Mouse (Mus musculus): ENCODE measurements around the gene Cd200r1. TPM values are rescaled to one million over a fixed set of nuclear protein-coding genes. Genes with fewer than 3 reads are reported as not detected.

Cd200r1 gene
- polyA plus RNA-seq (2012; rRNA removed): 0.18 and 0.24 TPM in 2 replicates

DNA sequence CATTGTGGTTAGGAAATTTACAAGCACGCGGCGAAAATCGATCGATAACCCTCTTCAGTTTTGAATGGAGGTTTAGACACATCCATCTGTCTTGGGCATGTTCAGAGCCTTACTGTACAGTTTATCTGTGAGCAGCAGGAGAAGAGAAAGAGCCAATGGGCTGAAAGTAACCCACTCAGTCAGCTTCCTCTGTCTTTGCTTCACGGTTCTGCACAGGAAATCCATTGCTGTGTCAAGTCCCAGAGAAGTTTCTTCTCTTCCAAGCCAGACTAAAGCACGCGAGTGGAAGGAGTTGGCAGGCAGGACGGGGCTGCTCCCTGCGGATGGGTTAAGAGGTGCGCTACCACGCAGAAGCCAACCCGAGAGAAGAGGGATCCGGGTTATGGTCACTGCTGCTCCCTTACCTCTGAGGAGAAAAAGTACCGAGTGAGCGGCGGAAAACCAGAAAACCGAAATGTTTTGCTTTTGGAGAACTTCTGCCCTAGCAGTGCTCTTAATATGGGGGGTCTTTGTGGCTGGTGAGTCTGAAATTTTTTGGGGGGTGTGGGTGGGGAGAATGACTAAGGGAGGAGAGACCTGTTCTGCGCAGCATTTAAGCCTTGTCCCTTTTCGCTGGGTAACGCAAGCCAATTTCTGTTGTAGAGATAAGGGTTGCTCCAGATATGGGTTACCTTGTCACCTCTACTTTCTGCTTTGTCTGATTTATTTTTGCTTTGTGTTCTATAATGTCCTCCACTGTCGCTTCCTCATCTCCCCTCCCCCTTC lies at the start of gene Cd200r1:
TSS of gene Cd200r1 (plus strand) at position 182 of the 765 bp plus-strand sequence.
- 69% methylated on average over 22 of the region's 22 CpGs for WGBS
- TF ChIP-seq CTCF (IDR thresholded peaks at IDR 0.05; ENCODE audit: borderline replicate concordance, insufficient read depth, low read depth, low read length): no peak
- TF ChIP-seq POLR2A (IDR thresholded peaks at IDR 0.05; ENCODE audit: borderline replicate concordance, insufficient read depth, low read length): no peak
- Histone ChIP-seq H3K4me3 (replicated peaks; ENCODE audit: insufficient read depth, low read depth, low read length) (no peak within 1 kb of the TSS), H3K27me3 (ENCODE audit: control insufficient read depth, insufficient read depth, low read length) (no peaks in the 10 kb centered on the region), H3K27ac (ENCODE audit: insufficient read depth, low read length) (no peak within 1 kb of the TSS), H3K4me1 (ENCODE audit: control insufficient read depth, insufficient read depth, low read length) (no peaks in the 10 kb centered on the region)
- DNase-seq: no peak

DNA sequence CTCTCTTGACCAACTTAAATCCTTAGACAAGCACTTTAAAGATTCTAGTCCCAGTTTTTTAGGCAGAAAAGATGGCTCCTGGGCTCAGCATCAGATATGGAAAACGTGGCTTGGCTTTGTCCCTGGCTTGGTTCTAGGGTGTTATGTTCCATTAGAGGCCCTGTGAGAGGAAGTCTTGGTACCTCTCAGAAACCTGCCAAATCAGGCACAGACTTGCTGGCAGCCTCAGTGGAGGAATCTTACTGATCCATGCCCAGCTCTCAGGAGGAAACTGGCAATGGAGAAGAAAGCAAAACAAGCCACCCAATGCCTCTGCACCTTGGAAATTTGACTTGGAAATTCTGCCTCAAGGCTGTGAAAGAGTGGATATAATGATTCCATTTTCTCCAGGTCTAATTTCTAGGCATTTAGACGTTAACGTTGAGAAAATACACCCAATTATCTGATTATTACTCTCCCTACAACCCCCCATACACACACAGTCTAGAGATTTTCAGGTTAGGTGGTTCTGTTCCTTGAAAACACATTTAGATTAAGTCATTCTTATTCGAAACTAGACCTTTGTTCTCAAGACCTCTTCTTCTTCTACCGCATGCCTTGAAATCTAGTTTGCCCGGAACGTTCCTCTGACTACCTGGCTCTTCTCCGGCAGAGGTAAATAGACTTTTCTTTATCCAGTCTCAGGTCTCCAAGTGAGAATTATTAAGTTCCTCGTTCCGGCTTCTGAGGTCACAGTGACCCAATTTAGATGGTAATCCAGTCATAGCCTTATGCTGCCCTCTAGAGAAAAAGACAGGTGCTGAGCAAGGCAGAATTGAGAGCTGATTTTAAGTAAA lies 49.0 kb upstream of the Cd200r1 start:
- H3K4me3 ChIP-seq (replicated peaks; ENCODE audit: insufficient read depth, low read depth, low read length): peak overlapping the region; percentile 11
- WGBS: 7% methylated on average over 10 of the region's 10 CpGs
- peak overlapping the region; percentile 76 for H3K27ac ChIP-seq (ENCODE audit: insufficient read depth, low read length)
- peak; percentile 69 to 85 for DNase-seq
- peaks cover 12% of the 10 kb centered on the region; the same call in 1 of the 2 replicates for H3K4me1 ChIP-seq (ENCODE audit: control insufficient read depth, insufficient read depth, low read length)
- H3K27me3 ChIP-seq (ENCODE audit: control insufficient read depth, insufficient read depth, low read length): no peaks in the 10 kb centered on the region
- TF ChIP-seq CTCF (IDR thresholded peaks at IDR 0.05; ENCODE audit: borderline replicate concordance, insufficient read depth, low read depth, low read length) (peak; percentile 43; the same call in 1 of the 2 replicates), POLR2A (IDR thresholded peaks at IDR 0.05; ENCODE audit: borderline replicate concordance, insufficient read depth, low read length) (no peak)

DNA sequence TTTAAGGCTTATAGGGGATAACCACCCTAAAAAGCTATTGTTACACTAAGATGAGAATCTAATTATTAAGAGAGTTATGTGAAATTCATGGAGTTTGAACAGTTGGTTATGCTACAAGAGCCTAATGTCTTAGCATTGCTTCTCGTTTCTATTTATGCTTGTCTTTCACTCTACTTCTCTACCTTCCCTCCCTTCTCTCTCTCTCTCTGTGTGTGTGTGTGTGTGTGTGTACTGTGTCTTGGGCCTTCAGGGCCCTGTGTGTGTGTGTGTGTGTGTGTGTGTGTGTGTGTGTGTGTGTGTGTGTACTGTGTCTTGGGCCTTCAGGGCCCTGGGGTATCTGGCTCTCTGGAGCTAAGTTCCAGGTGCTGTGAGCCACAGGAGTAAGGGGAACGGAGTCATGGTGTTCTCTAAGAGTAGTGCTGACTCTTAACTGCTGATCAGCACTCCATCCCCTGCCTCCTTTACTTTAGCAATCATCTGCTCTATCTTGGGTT lies 48.3 kb upstream of the Cd200r1 start:
- Histone ChIP-seq H3K27ac (ENCODE audit: insufficient read depth, low read length) (peak overlapping the region; percentile 67; the same call in 1 of the 2 replicates), H3K4me3 (replicated peaks; ENCODE audit: insufficient read depth, low read depth, low read length) (no peak overlapping the region), H3K4me1 (ENCODE audit: control insufficient read depth, insufficient read depth, low read length) (peaks cover 12% of the 10 kb centered on the region; the same call in 1 of the 2 replicates), H3K27me3 (ENCODE audit: control insufficient read depth, insufficient read depth, low read length) (no peaks in the 10 kb centered on the region)
- no peak for DNase-seq
- TF ChIP-seq POLR2A (IDR thresholded peaks at IDR 0.05; ENCODE audit: borderline replicate concordance, insufficient read depth, low read length) (no peak), CTCF (IDR thresholded peaks at IDR 0.05; ENCODE audit: borderline replicate concordance, insufficient read depth, low read depth, low read length) (no peak)
- WGBS: 31% methylated on average over 2 of the region's 2 CpGs

DNA sequence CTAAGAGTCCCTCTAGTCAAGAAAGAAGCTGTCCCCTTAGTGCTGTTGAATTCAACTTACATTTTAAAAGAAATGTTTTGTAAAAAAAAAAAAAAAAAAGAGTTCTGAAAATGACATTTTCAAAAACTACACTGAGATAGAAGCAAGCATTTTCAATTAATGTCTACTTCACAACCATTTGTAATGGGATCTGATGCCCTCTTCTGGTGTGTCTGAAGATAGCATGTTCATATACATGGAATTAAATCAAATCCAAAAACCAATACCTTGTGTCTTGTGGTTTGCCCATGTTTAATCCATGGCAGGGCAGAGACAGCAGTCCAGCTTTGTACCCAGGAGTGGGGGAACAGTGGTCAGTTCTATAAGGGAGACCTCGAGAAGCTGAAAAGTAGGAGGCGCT lies 47.7 kb upstream of the Cd200r1 start:
- Histone ChIP-seq H3K27me3 (ENCODE audit: control insufficient read depth, insufficient read depth, low read length) (no peaks in the 10 kb centered on the region), H3K4me1 (ENCODE audit: control insufficient read depth, insufficient read depth, low read length) (peaks cover 12% of the 10 kb centered on the region; the same call in 1 of the 2 replicates), H3K27ac (ENCODE audit: insufficient read depth, low read length) (no peak overlapping the region), H3K4me3 (replicated peaks; ENCODE audit: insufficient read depth, low read depth, low read length) (no peak overlapping the region)
- WGBS: 72% methylated on average over 2 of the region's 2 CpGs
- DNase-seq: no peak
- TF ChIP-seq CTCF (IDR thresholded peaks at IDR 0.05; ENCODE audit: borderline replicate concordance, insufficient read depth, low read depth, low read length) (peak; percentile 20; the same call in 1 of the 2 replicates), POLR2A (IDR thresholded peaks at IDR 0.05; ENCODE audit: borderline replicate concordance, insufficient read depth, low read length) (no peak)

DNA sequence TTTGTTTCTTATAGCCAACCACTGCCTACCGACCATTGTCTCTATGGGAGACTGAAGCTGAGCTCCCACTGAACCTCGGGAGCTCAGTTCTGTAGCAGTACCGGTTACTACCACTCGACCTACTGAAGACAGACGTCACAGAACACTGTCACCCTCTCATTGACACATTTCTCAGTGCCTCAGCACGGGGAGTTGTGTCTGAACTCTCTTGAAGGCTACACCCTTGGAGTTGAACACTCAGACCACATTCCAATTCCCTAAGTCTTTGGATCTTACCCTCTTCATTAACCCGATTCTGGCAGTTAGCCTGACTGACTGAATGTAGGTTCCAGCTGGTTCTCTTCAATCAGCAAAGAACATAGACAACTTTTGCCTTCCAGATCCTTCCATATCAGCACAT lies 46.2 kb upstream of the Cd200r1 start:
- TF ChIP-seq POLR2A (IDR thresholded peaks at IDR 0.05; ENCODE audit: borderline replicate concordance, insufficient read depth, low read length) (no peak), CTCF (IDR thresholded peaks at IDR 0.05; ENCODE audit: borderline replicate concordance, insufficient read depth, low read depth, low read length) (no peak)
- Histone ChIP-seq H3K4me1 (ENCODE audit: control insufficient read depth, insufficient read depth, low read length) (peaks cover 12% of the 10 kb centered on the region; the same call in 1 of the 2 replicates), H3K27me3 (ENCODE audit: control insufficient read depth, insufficient read depth, low read length) (no peaks in the 10 kb centered on the region), H3K4me3 (replicated peaks; ENCODE audit: insufficient read depth, low read depth, low read length) (no peak overlapping the region), H3K27ac (ENCODE audit: insufficient read depth, low read length) (no peak overlapping the region)
- 54% methylated on average over 7 of the region's 7 CpGs for WGBS
- no peak for DNase-seq

DNA sequence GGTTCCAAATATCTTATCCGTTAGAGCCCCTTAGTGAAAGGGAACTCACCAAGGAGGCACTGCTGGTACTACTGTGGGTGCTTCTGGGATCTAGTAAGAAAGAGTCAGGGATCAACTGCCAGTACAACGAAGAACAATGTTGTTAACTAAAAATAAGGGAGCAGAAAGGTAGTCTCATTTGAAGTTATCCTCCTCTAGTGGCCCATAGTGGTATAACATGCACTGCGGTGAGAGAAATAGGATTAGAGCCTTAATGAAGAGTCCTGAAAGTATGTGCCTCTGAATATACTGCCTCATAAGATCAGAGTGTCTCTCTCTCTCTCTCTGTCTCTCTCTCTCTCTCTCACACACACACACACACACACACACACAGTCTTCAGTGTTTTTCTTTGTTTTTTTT lies 45.0 kb upstream of the Cd200r1 start:
- no peaks in the 10 kb centered on the region for H3K27me3 ChIP-seq (ENCODE audit: control insufficient read depth, insufficient read depth, low read length)
- peaks cover 15% of the 10 kb centered on the region; the same call in 1 of the 2 replicates for H3K4me1 ChIP-seq (ENCODE audit: control insufficient read depth, insufficient read depth, low read length)
- 60% methylated on average over 3 of the region's 3 CpGs for WGBS
- H3K4me3 ChIP-seq (replicated peaks; ENCODE audit: insufficient read depth, low read depth, low read length): no peak overlapping the region
- H3K27ac ChIP-seq (ENCODE audit: insufficient read depth, low read length): no peak overlapping the region
- TF ChIP-seq CTCF (IDR thresholded peaks at IDR 0.05; ENCODE audit: borderline replicate concordance, insufficient read depth, low read depth, low read length) (peak; percentile 27; the same call in 1 of the 2 replicates), POLR2A (IDR thresholded peaks at IDR 0.05; ENCODE audit: borderline replicate concordance, insufficient read depth, low read length) (no peak)
- DNase-seq: no peak

DNA sequence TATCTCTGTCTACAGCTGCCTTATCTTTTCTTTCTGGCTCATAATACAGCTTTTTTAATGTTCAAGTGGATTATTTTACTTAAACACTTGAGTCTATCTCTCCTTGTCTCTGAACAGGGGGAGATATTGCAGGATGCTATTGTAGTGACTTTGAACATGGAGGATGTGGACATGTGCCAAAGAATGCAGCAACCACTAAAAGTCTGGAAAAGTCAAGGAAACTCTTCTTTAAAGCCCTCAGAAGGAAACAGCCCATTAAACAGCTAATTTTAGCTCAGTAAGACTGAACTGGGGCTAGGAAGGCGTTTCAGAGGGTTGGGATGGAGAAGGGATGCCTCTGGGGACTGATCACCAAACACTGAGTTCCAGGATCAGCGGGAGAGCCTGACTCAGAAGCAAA lies 42.9 kb upstream of the Cd200r1 start:
- 79% methylated on average over 2 of the region's 2 CpGs for WGBS
- H3K4me3 ChIP-seq (replicated peaks; ENCODE audit: insufficient read depth, low read depth, low read length): no peak overlapping the region
- H3K27me3 ChIP-seq (ENCODE audit: control insufficient read depth, insufficient read depth, low read length): no peaks in the 10 kb centered on the region
- TF ChIP-seq POLR2A (IDR thresholded peaks at IDR 0.05; ENCODE audit: borderline replicate concordance, insufficient read depth, low read length) (no peak), CTCF (IDR thresholded peaks at IDR 0.05; ENCODE audit: borderline replicate concordance, insufficient read depth, low read depth, low read length) (no peak)
- no peak for DNase-seq
- no peak overlapping the region for H3K27ac ChIP-seq (ENCODE audit: insufficient read depth, low read length)
- peaks cover 2% of the 10 kb centered on the region; the same call in 1 of the 2 replicates for H3K4me1 ChIP-seq (ENCODE audit: control insufficient read depth, insufficient read depth, low read length)
